Mouse (Mus musculus): Measurements from ENCODE around the gene Immp2l.

The Immp2l gene

GRCm38 (mm10) chr12:41877292-41877959 is 853.5 kb downstream of the Immp2l start:
- no peak for DNase-seq

DNA sequence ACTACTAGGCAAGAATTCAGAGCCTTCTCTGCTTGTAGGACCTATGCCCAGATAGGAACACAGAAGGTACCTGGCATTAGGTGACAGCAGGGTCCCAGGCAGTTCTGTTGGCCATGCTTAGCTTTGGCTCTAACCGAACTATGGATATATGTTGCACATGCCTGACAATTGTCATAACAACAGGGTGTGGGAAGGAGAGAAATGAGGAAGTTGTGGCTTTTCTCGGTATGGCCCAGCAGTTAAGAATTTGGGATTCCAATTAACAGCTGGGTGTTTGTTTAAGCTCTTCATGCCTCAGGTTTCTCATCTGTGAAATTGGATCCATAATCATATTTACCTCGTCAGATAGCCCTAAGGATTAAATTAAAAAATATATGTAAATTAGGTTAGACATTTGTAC is 854.6 kb downstream of the Immp2l start:
- DNase-seq: no peak

DNA sequence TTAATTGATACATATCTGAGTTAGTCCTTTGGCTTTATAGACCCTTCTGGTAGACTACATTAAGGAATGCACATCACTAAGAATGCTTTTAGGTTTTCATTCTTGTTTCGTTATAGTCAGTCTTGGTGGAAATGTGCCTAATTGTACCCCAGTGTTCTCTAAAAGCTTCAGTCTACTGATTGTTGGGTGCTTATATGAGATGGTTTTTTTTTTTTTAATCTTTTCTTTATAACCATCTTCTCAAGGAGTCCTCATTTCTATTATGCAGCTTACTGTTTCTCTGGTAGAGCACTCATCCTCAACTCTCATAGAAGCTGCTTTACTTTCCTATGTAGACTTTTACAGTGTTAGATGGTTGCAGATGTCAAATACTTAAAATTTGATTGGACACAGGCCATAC is 855.1 kb downstream of the Immp2l start:
- no peak for DNase-seq

GRCm38 (mm10) chr12:41879412-41879811 is 855.5 kb downstream of the Immp2l start:
- no peak for DNase-seq

GRCm38 (mm10) chr12:41880833-41881232 is 856.9 kb downstream of the Immp2l start:
- no peak for DNase-seq

DNA sequence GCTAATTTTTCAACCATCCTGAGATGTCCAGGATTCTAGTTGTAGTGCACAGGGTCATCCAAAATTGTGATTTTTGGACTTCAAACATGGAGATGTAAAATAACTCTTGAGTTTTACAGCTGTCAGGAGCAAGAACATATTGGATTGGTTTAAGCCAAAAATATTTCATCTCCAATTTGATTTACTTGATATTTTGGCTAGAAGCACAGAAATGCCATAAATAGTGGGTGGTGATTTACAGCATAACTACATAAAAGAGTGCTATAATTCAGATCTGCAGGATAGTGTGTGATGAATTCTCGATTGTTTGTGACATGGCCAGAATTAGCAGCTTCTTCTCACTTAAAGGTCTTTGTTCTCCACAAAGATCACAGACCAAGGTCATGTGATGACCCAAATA is 884.1 kb downstream of the Immp2l start:
- DNase-seq: no peak

DNA sequence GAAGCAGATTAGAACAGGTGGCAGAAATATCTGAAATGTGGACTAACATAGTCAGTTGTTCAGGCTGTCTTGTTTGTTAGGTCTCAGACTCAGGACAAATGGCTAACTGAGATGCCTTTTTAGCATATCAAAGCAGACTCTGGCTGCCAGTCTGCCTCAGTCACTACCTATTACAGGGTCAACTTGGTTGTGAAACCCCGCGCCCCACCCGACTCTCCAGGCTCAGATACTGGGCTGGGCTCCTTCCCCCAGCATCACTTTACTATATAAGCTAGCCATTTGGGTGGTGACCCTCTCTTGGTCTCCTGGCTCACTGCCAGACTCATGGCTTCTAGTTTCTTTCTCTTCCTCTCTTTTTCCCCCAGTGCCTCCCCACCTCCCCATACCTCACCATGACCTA is 887.7 kb downstream of the Immp2l start:
- DNase-seq: peak in 1 of 2 experiments; percentile 4

- no peak for DNase-seq
Measured at GRCm38 (mm10) chr12:41937751-41938150, 913.9 kb downstream of the Immp2l start.

- DNase-seq: peak; percentile 33 to 41
Measured at GRCm38 (mm10) chr12:41941853-41942252, 918.0 kb downstream of the Immp2l start.

DNA sequence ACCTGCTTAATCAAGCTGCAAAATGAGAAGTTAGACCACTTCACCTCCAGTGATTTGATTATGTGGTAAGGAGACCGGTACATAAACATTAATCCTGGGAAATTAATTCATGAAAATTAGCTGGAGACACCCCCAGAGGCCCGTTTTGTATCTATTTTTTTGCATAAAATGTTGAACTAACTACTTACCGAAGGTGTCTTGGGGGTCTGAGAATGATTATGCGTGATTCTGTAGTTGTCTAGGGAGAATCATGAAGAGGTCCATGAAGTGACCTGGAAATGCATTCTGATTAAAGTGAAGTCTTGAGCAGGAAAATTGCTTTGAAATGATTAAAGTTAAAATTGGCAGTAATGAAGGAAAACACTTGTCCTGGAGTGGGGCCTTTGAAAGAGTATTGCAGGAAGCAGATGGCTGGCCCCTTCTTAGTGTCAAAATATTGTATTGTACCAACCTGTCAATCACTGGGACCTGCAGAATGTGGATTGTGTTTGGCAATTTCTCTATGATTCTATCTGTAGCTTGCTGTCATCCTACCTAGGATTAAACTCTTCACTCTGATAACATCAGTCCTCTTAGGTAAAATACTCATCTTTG is 920.3 kb downstream of the Immp2l start:
- DNase-seq: no peak

DNA sequence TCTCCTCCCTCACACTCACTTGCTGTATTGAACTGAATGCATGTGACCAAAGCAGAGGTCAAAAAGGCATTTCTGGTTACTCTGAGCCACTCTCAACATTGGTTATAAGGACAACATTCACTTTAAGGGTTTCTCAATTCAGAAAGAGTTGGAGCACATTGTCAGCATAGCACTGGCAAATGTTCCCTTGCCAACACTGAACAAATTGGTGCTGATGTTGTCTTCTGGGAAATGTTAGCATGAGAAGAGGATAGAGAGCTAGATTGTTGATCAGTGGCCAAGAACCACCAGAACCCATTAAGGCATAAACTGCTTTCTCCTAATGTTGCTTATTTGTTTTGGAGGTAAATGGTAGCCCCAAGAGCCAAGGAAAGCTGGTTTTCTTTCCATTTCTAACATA is 922.6 kb downstream of the Immp2l start:
- DNase-seq: no peak

DNA sequence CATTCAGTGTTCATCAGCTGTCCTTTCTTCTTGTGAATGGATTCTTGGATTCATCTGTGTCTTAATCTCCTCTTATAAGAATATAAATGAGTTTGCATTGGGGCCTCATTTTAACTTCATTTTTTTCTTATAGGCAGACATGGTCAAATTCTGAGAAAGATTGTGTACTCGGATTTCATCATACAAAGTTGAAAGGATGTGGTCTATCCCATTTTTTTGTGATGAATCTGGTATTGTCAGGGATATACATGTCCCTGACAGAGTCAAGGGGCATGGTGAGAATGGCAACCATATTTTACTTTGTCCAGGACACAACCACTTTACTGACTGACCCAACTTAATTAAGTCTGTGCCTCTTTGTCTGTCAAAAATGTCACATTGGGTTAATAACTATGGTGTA is 925.5 kb downstream of the Immp2l start:
- no peak for DNase-seq

- DNase-seq: no peak
Measured at GRCm38 (mm10) chr12:41949841-41950241, 926.0 kb downstream of the Immp2l start.

GRCm38 (mm10) chr12:41950726-41951125 is 926.8 kb downstream of the Immp2l start:
- DNase-seq: no peak

DNA sequence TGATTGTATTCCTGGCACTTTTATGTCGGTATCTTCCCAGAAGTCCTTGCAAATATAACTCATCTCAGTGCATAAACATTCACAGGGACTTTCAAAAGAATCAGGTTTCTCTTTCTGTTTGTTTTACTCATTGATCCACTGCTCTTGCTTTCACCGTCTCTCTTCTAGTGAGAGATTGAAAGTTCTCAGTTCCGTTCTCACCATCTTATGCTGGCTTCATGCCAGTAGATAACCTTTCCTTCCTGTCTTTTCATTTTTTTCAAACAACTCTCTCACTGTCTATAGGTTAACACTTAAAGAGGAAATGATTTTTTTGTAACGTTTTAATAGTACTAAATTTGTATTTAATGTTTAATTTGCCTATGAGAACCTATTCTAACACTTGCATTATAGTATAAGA is 937.1 kb downstream of the Immp2l start:
- no peak for DNase-seq

DNA sequence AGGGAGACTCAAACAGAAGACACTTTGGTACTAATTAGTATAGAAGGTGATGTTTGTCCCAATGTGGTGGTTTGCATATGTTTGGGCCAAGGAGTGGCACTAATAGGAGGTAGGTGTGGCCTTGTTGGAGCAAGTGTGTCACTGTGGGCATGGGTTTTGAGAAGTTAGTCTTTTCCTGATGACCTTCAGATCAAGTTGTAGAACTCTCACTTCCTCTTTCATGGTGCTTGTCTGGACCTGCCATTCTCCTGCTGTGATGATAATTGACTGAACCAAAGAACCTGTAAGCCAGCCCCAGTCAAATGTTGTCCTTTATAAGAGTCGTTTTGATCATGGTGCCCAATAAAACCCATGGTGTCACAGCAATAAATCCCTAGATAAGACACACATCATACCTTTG is 967.5 kb downstream of the Immp2l start:
- DNase-seq: no peak
